Mouse (Mus musculus) MEL (cell line): ENCODE measurements around the gene Gm9112. TPM values are rescaled to one million over a fixed set of nuclear protein-coding genes. Genes with fewer than 3 reads are reported as not detected.

Experiments used
- DNase-seq: peaks from one replicate; pipeline ENCODE4 v3.0.0; 2011; ENCODE audit warnings: low read depth, low spot score
- H3K27ac ChIP-seq: 2 replicates; pipeline ENCODE4 v1.5.1; 2012; ENCODE audit warnings: low read depth, mild to moderate bottlenecking, control low read depth, low read length, moderate library complexity; ENCODE audit not compliant: control insufficient read depth
- H3K27me3 ChIP-seq, 2 experiments: fragments of 150-350 bp in 1 of 2; sonication (generic) in 1 of 2; 2 replicates each; pipeline ENCODE4 v1.6.1; 2012; ENCODE audit warnings: low read length in 2 of 2, mild to moderate bottlenecking in 2 of 2, improper control_type of control experiment in 1 of 2, moderate library complexity in 1 of 2; ENCODE audit not compliant: insufficient read depth in 2 of 2, control insufficient read depth in 1 of 2
- H3K36me3 ChIP-seq, 2 experiments: 2 replicates each; pipeline ENCODE4 v1.6.1; 2012 to 2014; ENCODE audit warnings: low read length in 2 of 2, improper control_type of control experiment in 1 of 2, inconsistent platforms in 1 of 2, mild to moderate bottlenecking in 1 of 2; ENCODE audit not compliant: insufficient read depth in 2 of 2, control insufficient read depth in 1 of 2
- H3K4me1 ChIP-seq, 2 experiments: fragments of 150-350 bp in 1 of 2; sonication (generic) in 1 of 2; 2 replicates each; pipeline ENCODE4 v1.6.1; 2012; ENCODE audit warnings: low read length in 2 of 2, improper control_type of control experiment in 1 of 2, mild to moderate bottlenecking in 1 of 2; ENCODE audit not compliant: insufficient read depth in 2 of 2, control insufficient read depth in 1 of 2
- H3K4me3 ChIP-seq, 2 experiments: fragments of 150-350 bp in 1 of 2; sonication (generic) in 1 of 2; 2 replicates each; pipeline ENCODE4 v1.5.1; 2012; ENCODE audit warnings: low read depth in 2 of 2, low read length in 2 of 2, mild to moderate bottlenecking in 2 of 2, moderate library complexity in 2 of 2, control low read depth in 1 of 2, improper control_type of control experiment in 1 of 2; ENCODE audit not compliant: control insufficient read depth in 1 of 2, insufficient read depth in 1 of 2
- H3K79me2 ChIP-seq: 2 replicates; pipeline ENCODE4 v1.6.1; 2012; ENCODE audit warnings: mild to moderate bottlenecking, low read length, moderate library complexity; ENCODE audit not compliant: control insufficient read depth, poor library complexity, insufficient read depth
- H3K9ac ChIP-seq: 2 replicates; pipeline ENCODE4 v1.6.1; 2012; ENCODE audit warnings: low read depth, mild to moderate bottlenecking, control low read depth, low read length, moderate library complexity; ENCODE audit not compliant: control insufficient read depth, poor library complexity, severe bottlenecking
- H3K9me3 ChIP-seq: fragments of 150-350 bp; sonication (generic); replicated peaks from 2 replicates; pipeline ENCODE4 v1.6.1; 2012; ENCODE audit warnings: mild to moderate bottlenecking, low read length, improper control_type of control experiment, moderate library complexity; ENCODE audit not compliant: insufficient read depth
- CTCF ChIP-seq, 3 experiments: IDR thresholded peaks in 2 of 3; conservative IDR thresholded peaks in 1 of 3; 2 replicates each; pipeline ENCODE4 v1.5.1; 2011 to 2012; ENCODE audit warnings: low read length in 3 of 3, low read depth in 2 of 3, mild to moderate bottlenecking in 2 of 3, improper control_type of control experiment in 1 of 3, inconsistent platforms in 1 of 3, mixed read lengths in 1 of 3, moderate library complexity in 1 of 3; ENCODE audit not compliant: control insufficient read depth in 1 of 3, insufficient read depth in 1 of 3, poor library complexity in 1 of 3, severe bottlenecking in 1 of 3
- GABPA ChIP-seq: IDR thresholded peaks from 2 replicates; pipeline ENCODE4 v1.6.1; 2012; ENCODE audit warnings: low read depth, mild to moderate bottlenecking, inconsistent platforms, low read length, improper control_type of control experiment, moderate library complexity
- MXI1 ChIP-seq: IDR thresholded peaks from 2 replicates; pipeline ENCODE4 v1.6.1; 2011; ENCODE audit warnings: mild to moderate bottlenecking, low read depth, low read length, improper control_type of control experiment
- RAD21 ChIP-seq: IDR thresholded peaks from 2 replicates; pipeline ENCODE4 v1.6.1; 2011; ENCODE audit warnings: mild to moderate bottlenecking, low read depth, low read length, improper control_type of control experiment
- SMC3 ChIP-seq: IDR thresholded peaks from 2 replicates; pipeline ENCODE4 v1.6.1; 2011; ENCODE audit warnings: low read depth, low read length, improper control_type of control experiment
- ZC3H11A ChIP-seq: IDR thresholded peaks from 2 replicates; pipeline ENCODE4 v1.6.1; 2012; ENCODE audit warnings: low read depth, mild to moderate bottlenecking, inconsistent platforms, low read length, improper control_type of control experiment
- polyA plus RNA-seq, 2 experiments: library from polyadenylated mRNA; stranded (reverse) in 1 of 2; unstranded in 1 of 2; fragments of >175 nt in 1 of 2; fragments of >200 nt in 1 of 2; gene quantifications; 2 replicates each; pipeline versions ENCODE4 v1.2.1 to v1.2.4; 2012; ENCODE audit warnings: low replicate concordance in 2 of 2, low read depth in 1 of 2; ENCODE audit not compliant: insufficient read length in 2 of 2, insufficient read depth in 1 of 2, missing spikeins in 1 of 2
- total RNA-seq: library from RNA; depleted of rRNA; stranded (reverse); fragments of 300-350 nt; gene quantifications from 2 replicates; pipeline ENCODE4 v1.2.3, GENCODE M21; 2012; rRNA removed

Gene Gm9112
- total and polyA plus RNA-seq, 3 experiments, result not detected

GRCm38 (mm10) chrX:102666641-102667040 lies 40.8 kb downstream of the Gm9112 start:
- no peaks in the 10 kb centered on the region for H3K79me2 ChIP-seq
- DNase-seq, result no peak
- no peak overlapping the region for H3K4me3 ChIP-seq
- H3K9me3 ChIP-seq, result no peaks in the 10 kb centered on the region
- no peak overlapping the region for H3K9ac ChIP-seq
- TF ChIP-seq GABPA, result no peak
- no peaks in the 10 kb centered on the region for H3K4me1 ChIP-seq
- no peaks in the 10 kb centered on the region for H3K27me3 ChIP-seq
- H3K27ac ChIP-seq, result no peak overlapping the region
- H3K36me3 ChIP-seq, result no peaks in the 10 kb centered on the region

GRCm38 (mm10) chrX:102660712-102661111 lies 46.7 kb downstream of the Gm9112 start:
- peak; percentile 42 for DNase-seq
- TF ChIP-seq CTCF (IDR thresholded peaks at IDR 0.05 in 2 of 3, conservative IDR thresholded peaks at IDR 0.05 in 1 of 3; ENCODE audit: control insufficient read depth in 1 of 3, insufficient read depth in 1 of 3, low read depth in 2 of 3, low read length in 3 of 3, poor library complexity in 1 of 3, severe bottlenecking in 1 of 3) (peak in 2 of 3 experiments; percentile 28 to 67; a peak in 4 of 6 replicates), MXI1 (no peak), RAD21 (peak; percentile 61), ZC3H11A (peak; percentile 47), SMC3 (peak; percentile 72)
- TF ChIP-seq, all 39 proteins: peak for 4

More at GRCm38 (mm10) chrX:102660712-102661111, 46.7 kb downstream of the Gm9112 start:
- H3K9ac ChIP-seq, result no peak overlapping the region
- no peak overlapping the region for H3K4me3 ChIP-seq
- H3K27ac ChIP-seq, result no peak overlapping the region
- no peaks in the 10 kb centered on the region for H3K27me3 ChIP-seq
- H3K79me2 ChIP-seq, result no peaks in the 10 kb centered on the region
- no peaks in the 10 kb centered on the region for H3K9me3 ChIP-seq
- no peaks in the 10 kb centered on the region for H3K4me1 ChIP-seq
- no peaks in the 10 kb centered on the region for H3K36me3 ChIP-seq

Other genes starting within 250 kb of the Gm9112 start
- gene Hdac8, start 202.3 kb downstream of the Gm9112 start, total RNA-seq, result 8.8 and 10.0 TPM in 2 replicates
- 10 to 100 TPM in 1 of 2 experiments, not detected in 1; 11.8 TPM for gene Hdac8, start 202.3 kb downstream of the Gm9112 start, polyA plus RNA-seq
- gene Phka1, start 63.4 kb downstream of the Gm9112 start, total RNA-seq, result 2.9 and 3.0 TPM in 2 replicates
- 1 to 10 TPM in 1 of 2 experiments, not detected in 1; 3.8 TPM for gene Phka1, start 63.4 kb downstream of the Gm9112 start, polyA plus RNA-seq
- gene Gm3880, start 20.7 kb downstream of the Gm9112 start, total RNA-seq, result not detected in 2 replicates
- not detected for gene Gm3880, start 20.7 kb downstream of the Gm9112 start, polyA plus RNA-seq
- not detected in 2 replicates for gene Dmrtc1b, start 230 bp upstream of the Gm9112 start, total RNA-seq
- gene Dmrtc1b, start 230 bp upstream of the Gm9112 start, polyA plus RNA-seq, result not detected
- not detected in 2 replicates for gene Dmrtc1c1, start 95.3 kb upstream of the Gm9112 start, total RNA-seq
- gene Dmrtc1c1, start 95.3 kb upstream of the Gm9112 start, polyA plus RNA-seq, result not detected
- not detected in 2 replicates for gene Dmrtc1c2, start 147.0 kb upstream of the Gm9112 start, total RNA-seq
- gene Dmrtc1c2, start 147.0 kb upstream of the Gm9112 start, polyA plus RNA-seq, result not detected
- gene 1700031F05Rik, start 160.3 kb upstream of the Gm9112 start, total RNA-seq, result not detected in 2 replicates
- gene 1700031F05Rik, start 160.3 kb upstream of the Gm9112 start, polyA plus RNA-seq, result not detected
- not detected in 2 replicates for gene Dmrtc1a, start 201.1 kb upstream of the Gm9112 start, total RNA-seq
- gene Dmrtc1a, start 201.1 kb upstream of the Gm9112 start, polyA plus RNA-seq, result not detected
- gene 1700011M02Rik, start 201.3 kb upstream of the Gm9112 start, total RNA-seq, result not detected in 2 replicates
- not detected for gene 1700011M02Rik, start 201.3 kb upstream of the Gm9112 start, polyA plus RNA-seq
- gene 1700018G05Rik, start 220.7 kb upstream of the Gm9112 start, total RNA-seq, result not detected in 2 replicates
- not detected for gene 1700018G05Rik, start 220.7 kb upstream of the Gm9112 start, polyA plus RNA-seq